Mouse (Mus musculus): ENCODE measurements at regions not wholly inside any gene's neighbourhood (a gene's known extent, or its start where the extent isn't known, plus 50 kb on each side); places are given as distances from the start of the nearest gene placed in this dataset.

GRCm38 (mm10) chr9:78917336-78917735 lies 302.0 kb downstream of the Cd109 start:
- no peak for DNase-seq

- no peak for DNase-seq
Measured at GRCm38 (mm10) chr9:78925977-78926593, 310.7 kb downstream of the Cd109 start.

- no peak for DNase-seq
Measured at GRCm38 (mm10) chr9:78941648-78942047, 326.3 kb downstream of the Cd109 start.

DNA sequence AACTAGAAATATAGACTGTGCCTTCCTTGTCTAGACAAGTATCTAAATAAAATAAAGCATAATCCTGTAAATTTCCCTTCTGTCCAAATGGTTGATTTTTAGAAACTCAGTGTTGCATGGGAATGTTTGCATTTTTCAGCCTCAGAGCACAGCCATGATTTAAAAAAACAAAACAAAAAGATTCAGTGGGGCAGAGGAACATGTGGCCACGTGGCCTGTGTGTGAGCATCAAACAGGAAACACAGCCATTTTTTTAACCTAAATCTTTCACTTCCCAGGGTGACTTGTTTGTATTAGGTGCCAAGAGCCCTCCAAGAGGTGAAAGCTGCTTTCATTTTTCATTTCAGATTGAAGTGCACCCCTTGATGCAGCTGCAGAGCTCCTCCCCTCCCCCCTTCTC lies 349.5 kb downstream of the Cd109 start:
- DNase-seq = no peak

DNA sequence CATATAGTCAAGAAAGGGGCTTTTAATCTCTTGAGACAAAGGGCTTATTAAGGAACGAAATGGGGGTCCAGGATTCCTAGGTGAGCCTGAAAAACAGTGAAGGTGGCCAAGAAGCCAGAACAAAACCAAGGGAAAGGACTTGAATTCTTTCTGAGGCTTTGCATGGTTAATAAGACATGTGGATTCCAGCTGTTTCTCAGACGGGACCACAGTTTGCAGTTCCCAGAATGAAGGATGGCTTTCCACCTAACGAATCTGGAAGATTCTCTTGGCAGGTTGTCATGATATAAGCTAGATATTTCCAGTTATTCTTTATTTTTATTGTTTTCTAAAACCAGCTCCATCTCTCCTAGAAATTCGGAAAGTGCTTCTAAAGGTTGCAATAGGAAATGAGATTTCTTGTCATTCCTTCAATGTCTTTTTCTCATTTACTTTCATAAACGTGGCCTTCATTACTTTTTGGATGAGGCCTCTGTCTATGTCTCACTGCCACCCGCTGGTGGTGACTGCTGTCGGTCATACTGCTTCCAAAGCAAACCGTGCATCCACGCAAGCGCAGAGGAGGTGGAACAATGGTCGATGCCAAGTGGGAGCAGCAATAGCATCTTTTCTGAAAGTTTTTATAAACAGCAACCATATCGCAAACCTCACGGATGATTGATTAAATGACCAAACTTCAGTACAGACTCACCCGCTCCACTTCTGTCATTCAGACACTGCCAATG lies 350.0 kb downstream of the Cd109 start:
- no peak for DNase-seq

DNA sequence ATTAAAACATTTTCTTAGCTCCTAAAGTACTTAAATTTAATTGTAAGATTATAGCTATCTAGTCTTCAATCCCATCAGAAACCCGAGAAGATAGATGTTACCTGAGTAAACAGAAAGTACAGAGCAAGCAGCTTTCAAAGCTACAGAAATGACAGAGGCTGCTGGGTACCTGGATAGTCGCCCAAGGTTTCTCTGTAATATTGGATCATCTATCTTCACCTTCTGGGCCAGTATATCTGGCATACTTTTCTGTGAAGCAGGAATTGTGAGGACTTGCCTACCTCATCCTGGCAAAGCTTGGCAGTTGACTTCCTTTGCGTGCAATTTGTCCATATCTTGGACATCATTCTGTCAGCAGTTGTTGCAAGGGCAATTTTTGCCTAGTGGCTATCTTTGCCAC lies 356.4 kb downstream of the Cd109 start:
- DNase-seq = no peak

DNA sequence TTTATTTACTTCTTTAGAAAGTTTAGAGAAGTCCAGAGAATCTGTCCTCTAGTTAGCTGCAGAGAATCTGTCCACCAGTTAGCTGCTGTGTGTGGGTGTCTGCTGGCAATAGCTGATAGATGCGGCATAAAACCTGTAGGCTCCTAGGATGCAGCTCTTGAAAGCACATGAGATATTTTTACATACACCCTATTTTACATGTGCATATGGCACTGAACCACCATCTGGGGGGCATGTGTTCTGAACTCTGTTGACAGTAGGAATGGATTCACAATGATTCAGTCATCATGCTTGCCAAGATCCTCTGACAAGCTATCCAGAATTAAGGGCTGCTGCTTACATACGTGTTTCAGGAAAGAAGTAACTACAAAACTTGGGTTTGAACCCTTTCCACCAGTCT lies 368.4 kb downstream of the Cd109 start:
- peak; percentile 20 to 55 for DNase-seq

GRCm38 (mm10) chr9:78985184-78985864 lies 370.0 kb downstream of the Cd109 start:
- no peak for DNase-seq

DNA sequence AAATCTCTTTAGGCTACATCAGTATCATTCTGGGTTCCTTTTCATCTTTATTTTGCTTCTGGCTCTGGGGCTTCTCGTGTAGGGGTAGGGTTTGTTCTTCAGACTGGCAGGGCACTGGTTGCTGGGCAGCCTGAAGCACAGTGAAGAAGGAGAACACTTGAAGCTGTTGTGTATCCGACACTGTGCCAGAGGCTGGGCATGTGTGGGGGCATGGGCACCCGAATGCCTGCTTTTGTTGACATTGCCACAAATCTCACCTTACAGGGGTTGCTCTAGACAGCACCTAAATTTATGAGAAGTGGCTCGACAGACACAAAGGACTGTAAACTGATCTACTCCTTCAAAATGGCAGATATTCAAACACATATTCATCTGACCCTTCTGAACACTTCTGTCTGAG lies 376.0 kb downstream of the Cd109 start:
- DNase-seq = no peak

DNA sequence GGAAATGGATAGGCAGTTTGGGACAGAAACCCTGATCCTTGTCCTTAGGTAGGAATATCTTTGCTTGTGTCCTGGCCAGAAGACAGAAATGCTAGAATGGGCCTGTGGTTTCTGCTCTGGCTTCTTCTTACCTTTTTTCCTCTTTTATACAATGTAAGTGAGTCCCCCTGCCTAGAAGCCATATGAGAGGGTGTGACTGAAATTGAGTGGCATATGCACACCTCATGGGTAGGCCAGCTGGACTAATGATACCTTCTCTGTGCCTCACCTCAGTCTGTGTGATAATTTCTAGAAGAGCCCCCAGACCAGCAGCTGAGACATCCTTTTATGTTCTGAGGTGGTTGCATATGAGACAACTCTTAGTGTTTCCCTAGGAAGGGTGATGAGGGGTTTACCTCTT lies 385.7 kb downstream of the Cd109 start:
- DNase-seq = no peak

DNA sequence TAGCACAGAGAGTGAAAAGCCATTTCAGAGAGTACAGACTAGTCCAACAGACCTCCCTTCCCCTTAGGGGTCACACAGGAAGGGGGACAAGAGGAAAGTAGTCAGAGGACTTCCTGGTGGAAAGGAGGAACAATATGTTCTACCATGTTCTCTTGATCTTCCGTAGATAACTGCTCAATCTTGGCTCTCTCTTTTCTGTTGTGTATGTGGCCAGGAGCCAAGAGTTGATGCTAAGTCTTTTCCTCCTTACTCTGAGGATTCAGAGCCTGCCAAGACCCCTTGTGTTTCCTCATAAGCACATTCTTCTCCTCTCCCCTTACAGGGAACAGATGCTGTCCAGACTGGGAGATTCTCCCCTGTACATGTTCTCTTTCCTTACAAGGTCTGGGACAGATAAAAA lies 386.6 kb downstream of the Cd109 start:
- DNase-seq = no peak

- peak; percentile 60 to 62 for DNase-seq
Measured at GRCm38 (mm10) chr9:79004296-79004980, 389.1 kb downstream of the Cd109 start.

DNA sequence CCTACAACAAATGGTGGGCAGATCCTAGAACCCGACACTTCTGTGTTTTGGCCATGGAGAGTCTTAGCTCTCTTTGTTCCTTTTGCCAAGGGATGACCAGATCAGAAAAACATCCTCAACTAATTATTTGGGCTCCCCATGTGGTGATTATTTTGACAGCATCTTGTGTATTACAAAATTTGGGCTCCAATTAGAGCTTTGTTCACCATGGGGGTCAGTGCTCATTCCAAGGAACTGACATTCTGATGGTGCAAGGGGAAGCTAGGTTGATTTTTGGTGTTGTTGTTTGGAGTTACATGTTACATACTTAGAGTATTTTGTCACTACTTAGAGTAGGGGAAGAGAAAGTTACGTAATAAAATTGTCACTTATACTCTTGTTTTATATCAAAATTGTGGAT lies 406.9 kb downstream of the Cd109 start:
- DNase-seq = no peak

DNA sequence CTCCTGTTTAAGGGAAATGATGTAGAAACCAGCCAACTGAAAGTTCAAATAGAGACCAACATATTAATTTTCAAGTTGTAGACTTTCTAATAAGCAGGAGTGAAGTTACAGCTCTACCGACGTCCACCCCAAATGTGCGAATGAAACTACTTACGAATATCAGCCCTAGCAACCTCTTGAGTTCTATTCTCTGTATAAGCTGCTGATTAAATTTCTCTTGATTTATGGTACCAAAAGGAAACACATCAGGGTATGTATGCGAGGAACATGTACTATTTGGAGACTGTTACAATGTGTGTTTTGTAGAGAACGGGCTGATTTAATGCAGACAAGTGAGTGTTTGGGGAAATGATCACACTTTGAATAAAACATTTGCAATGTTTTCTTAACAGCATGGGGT lies 412.9 kb downstream of the Cd109 start:
- no peak for DNase-seq

DNA sequence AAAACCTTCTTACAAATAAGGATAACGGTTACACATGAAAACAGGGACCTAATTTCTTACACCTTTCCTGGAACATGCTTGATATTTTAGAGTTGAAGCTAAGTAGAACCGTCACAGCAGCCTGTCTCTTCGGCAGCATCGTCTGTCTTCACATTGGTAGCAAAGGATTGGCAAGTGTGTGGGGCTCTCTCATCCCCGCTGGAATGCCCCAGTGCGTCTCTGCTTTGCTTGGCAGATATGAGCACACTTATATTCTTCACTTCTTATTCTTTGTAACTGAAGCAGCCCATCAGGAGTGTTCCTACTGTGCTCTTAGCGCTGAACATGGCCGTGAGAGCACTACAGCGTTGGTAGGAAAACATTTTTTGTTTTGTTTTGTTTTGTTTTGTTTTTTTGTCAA lies 414.1 kb downstream of the Cd109 start:
- DNase-seq = no peak

DNA sequence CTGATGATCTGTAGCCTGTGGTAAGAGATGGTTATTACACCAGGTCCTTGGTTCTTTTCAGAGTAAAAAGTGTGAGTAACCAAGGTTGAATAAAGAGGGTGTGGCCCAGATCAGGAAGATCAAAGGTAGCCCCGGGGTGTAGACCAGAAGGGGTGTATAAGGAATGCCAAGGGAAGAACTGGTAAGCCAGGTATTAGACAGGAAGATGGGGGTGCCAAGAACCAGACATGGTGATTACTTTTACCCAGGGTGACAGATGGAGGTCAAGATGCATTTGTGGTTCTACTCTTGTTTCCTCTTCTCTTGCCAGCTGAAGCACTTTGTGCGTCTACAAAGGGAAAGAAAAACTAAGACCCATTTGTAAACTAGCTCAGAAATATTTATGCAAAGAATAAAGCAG lies 420.3 kb downstream of the Cd109 start:
- no peak for DNase-seq

DNA sequence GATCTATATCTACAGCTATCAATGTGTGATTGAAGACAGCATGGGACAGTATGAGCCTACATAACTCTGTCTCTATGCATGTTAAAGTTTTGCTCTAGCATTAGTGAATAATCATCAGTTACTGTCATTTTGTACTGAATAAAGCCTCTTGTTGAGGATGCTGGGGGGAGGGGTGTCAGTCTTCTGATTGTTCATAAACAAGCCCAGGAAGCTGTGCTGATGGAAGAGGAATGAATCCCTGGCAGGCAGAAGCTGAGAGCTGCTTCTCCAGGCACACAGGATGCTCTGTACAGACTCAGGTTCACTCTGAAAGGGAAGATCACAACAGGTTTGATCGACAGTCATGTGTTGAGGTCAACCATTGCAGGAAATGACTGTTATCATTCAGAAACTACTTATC lies 421.7 kb downstream of the Cd109 start:
- no peak for DNase-seq

- no peak for DNase-seq
Measured at GRCm38 (mm10) chr9:79038971-79039370, 423.6 kb downstream of the Cd109 start.

DNA sequence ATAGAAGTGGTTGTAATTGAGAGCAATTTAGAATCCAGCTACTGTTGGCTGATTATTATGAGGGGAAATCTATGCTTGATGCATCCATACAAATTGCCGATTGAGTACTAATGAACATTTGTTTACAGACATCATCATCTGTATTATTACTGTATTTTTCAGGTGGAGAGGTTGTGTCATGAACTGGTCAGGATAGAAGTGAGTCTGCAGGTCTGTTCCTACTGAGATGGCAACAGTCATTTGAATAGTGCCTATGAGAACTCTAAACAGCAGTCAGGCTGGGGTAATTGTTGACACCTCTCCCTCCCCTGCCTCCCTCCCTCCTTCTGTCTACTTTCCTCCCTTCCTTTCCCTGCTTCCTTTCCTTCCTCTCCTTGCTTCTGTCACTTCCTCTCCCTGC lies 429.0 kb downstream of the Cd109 start:
- DNase-seq = no peak

DNA sequence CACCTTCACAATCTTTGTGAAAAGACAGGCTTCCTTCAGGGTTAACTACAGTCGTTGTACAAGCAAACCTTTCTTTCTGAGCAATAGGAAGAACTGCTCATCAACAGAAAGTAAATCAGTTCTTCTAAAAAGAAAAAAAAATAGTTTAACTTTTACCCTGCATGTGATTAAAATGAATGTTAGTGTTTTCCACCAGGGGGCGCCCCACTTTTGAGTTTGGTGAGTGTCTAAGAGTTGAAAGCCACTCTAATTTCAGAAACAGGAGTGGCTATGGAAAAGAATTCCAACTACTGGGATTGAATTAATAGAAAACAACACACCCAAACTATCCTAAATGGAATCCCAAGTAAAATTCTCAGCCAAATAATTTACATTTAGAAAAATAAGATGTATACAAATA lies 430.0 kb downstream of the Cd109 start:
- no peak for DNase-seq

- DNase-seq = no peak
Measured at GRCm38 (mm10) chr9:79071961-79072360, 456.6 kb downstream of the Cd109 start.

DNA sequence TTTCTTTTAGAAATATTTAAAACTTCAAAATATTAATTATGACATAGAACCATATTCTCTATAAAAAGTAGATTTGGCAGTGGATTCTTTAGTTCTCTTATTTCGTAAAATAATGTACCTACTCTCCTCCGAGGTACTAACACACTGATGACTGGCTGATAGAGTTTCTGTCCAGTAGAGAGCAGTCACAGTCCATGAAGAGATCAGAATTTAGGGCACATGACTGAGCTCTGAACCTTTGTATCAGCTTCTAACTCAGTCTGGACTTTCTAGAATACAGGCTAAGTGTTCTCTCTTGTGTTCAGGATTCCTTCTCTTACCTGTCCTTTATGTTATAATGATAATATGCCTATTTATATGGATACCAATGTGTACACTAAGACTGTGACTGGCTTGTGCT lies 494.3 kb downstream of the Cd109 start:
- no peak for DNase-seq

- no peak for DNase-seq
Measured at GRCm38 (mm10) chr9:79111326-79111725, 496.0 kb downstream of the Cd109 start.
